In genomic region chr19:46639053-46639452, GRCm38 (mm10) we compare ENCODE assay signal across 15 mouse cellular contexts. TPM values are rescaled to one million over a fixed set of nuclear protein-coding genes. Genes with fewer than 3 reads are reported as not detected.
DNase-seq lines count a peak whose midpoint lies in the region; ATAC-seq and TF ChIP-seq lines count a peak whose summit lies in the region.
"Had no signal": no experiment of that assay in that cellular context is flagged by ENCODE, and none has a peak within 500 bp of the region (broad histone marks: within the 10 kb centered on the region; RNA-seq: fewer than 3 reads in every experiment).

No protein-coding gene starts in this region.

- no peak overlapping the region for H3K4me3 ChIP-seq in heart, embryonic 11.5 days (ENCODE audit: low read depth, low read length)
- H3K4me3 ChIP-seq in layer of hippocampus, adult 2 months, result no peak overlapping the region
- no peak overlapping the region for H3K4me3 ChIP-seq in liver, embryonic 11.5 days (ENCODE audit: low read depth, low read length)
- no peak overlapping the region for H3K4me3 ChIP-seq in midbrain, embryonic 15.5 days
- H3K4me3 ChIP-seq: left cerebral cortex, adult 2 months; midbrain, embryonic 13.5 days had no signal

- H3K36me3 ChIP-seq in heart, embryonic 11.5 days (ENCODE audit: control insufficient read depth, insufficient read depth, low read length), result peaks cover 2% of the 10 kb centered on the region; the same call in 1 of the 2 replicates
- peaks cover 9% of the 10 kb centered on the region for H3K36me3 ChIP-seq in liver, embryonic 11.5 days (ENCODE audit: control insufficient read depth, insufficient read depth, low read length)
- 0 out of 2 replicates have a peak, but pooled peaks cover 3% of the 10 kb centered on the region for H3K36me3 ChIP-seq in midbrain, embryonic 15.5 days (replicated peaks)

- TF ChIP-seq CTCF in layer of hippocampus, adult 2 months (conservative IDR thresholded peaks at IDR 0.05), result no peak

- no peaks in the 10 kb centered on the region for H3K27me3 ChIP-seq in heart, embryonic 11.5 days (ENCODE audit: control insufficient read depth, insufficient read depth, low read length)
- H3K27me3 ChIP-seq in liver, embryonic 11.5 days (replicated peaks; ENCODE audit: control insufficient read depth, insufficient read depth, low read length), result no peaks in the 10 kb centered on the region
- H3K27me3 ChIP-seq in midbrain, embryonic 15.5 days (replicated peaks), result no peaks in the 10 kb centered on the region
- H3K27me3 ChIP-seq: midbrain, embryonic 13.5 days had no signal

- H3K4me2 ChIP-seq in heart, embryonic 11.5 days, result no peak overlapping the region
- H3K4me2 ChIP-seq in liver, embryonic 11.5 days, result no peak overlapping the region; the same call in 1 of the 2 replicates
- no peak overlapping the region for H3K4me2 ChIP-seq in midbrain, embryonic 15.5 days
- H3K4me2 ChIP-seq: midbrain, embryonic 13.5 days had no signal

- H3K4me1 ChIP-seq in heart, embryonic 11.5 days (ENCODE audit: control insufficient read depth, insufficient read depth, low read length), result peaks cover 81% of the 10 kb centered on the region
- H3K4me1 ChIP-seq in liver, embryonic 11.5 days (replicated peaks; ENCODE audit: control insufficient read depth, insufficient read depth, low read length), result peaks cover 66% of the 10 kb centered on the region
- peaks cover 47% of the 10 kb centered on the region for H3K4me1 ChIP-seq in midbrain, embryonic 15.5 days

- ATAC-seq in heart, embryonic 11.5 days (replicated peaks; ENCODE audit: insufficient number of reproducible peaks, low FRiP score, low TSS enrichment), result no peak
- ATAC-seq in liver, embryonic 11.5 days (replicated peaks; ENCODE audit: low FRiP score), result peak; percentile 74
- ATAC-seq in midbrain, embryonic 15.5 days (replicated peaks), result no peak
- ATAC-seq in megakaryocyte-erythroid progenitor cell, adult 5-6 weeks (replicated peaks; ENCODE audit: low FRiP score, low TSS enrichment, poor library complexity, severe bottlenecking), result no peak
- ATAC-seq: midbrain, embryonic 13.5 days had no signal

- intact Hi-C loops in heart, postnatal 25 days (cut with DNase I), result no loop called here

- DNase-seq in heart, postnatal 25 days (ENCODE audit: low spot score), result no peak
- no peak for DNase-seq in layer of hippocampus, adult 2 months (ENCODE audit: low spot score in 2 of 2)
- no peak for DNase-seq in layer of hippocampus, adult 9-10 months (ENCODE audit: low spot score)
- peak; percentile 3 for DNase-seq in heart, postnatal 4 days
- DNase-seq in liver, embryonic 11.5 days (ENCODE audit: low spot score), result no peak
- DNase-seq: cerebellum, adult 9-11 months had no signal

- peak overlapping the region; percentile 22; the same call in 1 of the 2 replicates for H3K27ac ChIP-seq in heart, embryonic 11.5 days (ENCODE audit: low read depth, low read length)
- H3K27ac ChIP-seq in layer of hippocampus, adult 2 months, result peak overlapping the region; percentile 3; the same call in 1 of the 2 replicates
- H3K27ac ChIP-seq in liver, embryonic 11.5 days (ENCODE audit: low read depth, low read length), result peak overlapping the region; percentile 25
- no peak overlapping the region for H3K27ac ChIP-seq in midbrain, embryonic 15.5 days
- H3K27ac ChIP-seq: left cerebral cortex, adult 2 months; midbrain, embryonic 13.5 days had no signal

- H3K9me3 ChIP-seq in heart, embryonic 11.5 days (replicated peaks; ENCODE audit: control insufficient read depth, low read length), result no peaks in the 10 kb centered on the region
- no peaks in the 10 kb centered on the region for H3K9me3 ChIP-seq in liver, embryonic 11.5 days (ENCODE audit: control insufficient read depth, low read length)
- H3K9me3 ChIP-seq in midbrain, embryonic 15.5 days, result no peaks in the 10 kb centered on the region
- H3K9me3 ChIP-seq: midbrain, embryonic 13.5 days had no signal

- H3K9ac ChIP-seq in heart, embryonic 11.5 days (ENCODE audit: low read depth, low read length), result no peak overlapping the region
- peak overlapping the region; percentile 37; the same call in 1 of the 2 replicates for H3K9ac ChIP-seq in liver, embryonic 11.5 days (ENCODE audit: low read depth, low read length)
- no peak overlapping the region for H3K9ac ChIP-seq in midbrain, embryonic 15.5 days
- H3K9ac ChIP-seq: midbrain, embryonic 13.5 days had no signal

RNA-seq across cellular contexts. Expression of gene Cyp17a1, which starts 33.9 kb away (rescaled TPM):
- polyA plus RNA-seq in heart, embryonic 11.5 days (2014; fragmentation: Nextera tagmentation; extraction: Ambion mirVana), result 0.97 and 1.1 TPM in 2 replicates
- total RNA-seq in heart, postnatal 25 days (2021), result not detected
- total RNA-seq in layer of hippocampus, adult 2 months (2021), result not detected
- under 1 TPM in 1 of 2 experiments, not detected in 1; 0.23 TPM for total RNA-seq in heart, postnatal 4 days (2021)
- 0.27 and 0.30 TPM in 2 replicates for polyA plus RNA-seq in liver, embryonic 11.5 days (2014; fragmentation: Nextera tagmentation; extraction: Ambion mirVana)
- polyA plus RNA-seq in midbrain, embryonic 15.5 days (2015; fragmentation: Nextera tagmentation; extraction: Ambion mirVana), result not detected in 2 replicates
- not detected in 2 replicates for total RNA-seq in megakaryocyte-erythroid progenitor cell, adult 5-6 weeks (2014; fragmentation: Nextera tagmentation)
- not detected in 2 replicates for total RNA-seq in megakaryocyte-erythroid progenitor cell, adult 5-6 weeks (2017)
- total RNA-seq: ES-E14; granulocyte monocyte progenitor cell, adult 5-6 weeks; left cerebral cortex, adult 2 months had no signal
- polyA plus RNA-seq: C2C12; forebrain, embryonic 11.5 days; midbrain, embryonic 13.5 days had no signal

RNA-seq across cellular contexts. Expression of gene Wbp1l, which starts 40.2 kb away (rescaled TPM):
- 41.5 and 45.9 TPM in 2 replicates for polyA plus RNA-seq in heart, embryonic 11.5 days (2014; fragmentation: Nextera tagmentation; extraction: Ambion mirVana)
- 10 to 100 TPM; 48.5 to 54.4 TPM for total RNA-seq in heart, postnatal 25 days (2021)
- 10 to 100 TPM; 33.5 to 38.0 TPM for total RNA-seq in layer of hippocampus, adult 2 months (2021)
- total RNA-seq in heart, postnatal 4 days (2021), result 10 to 100 TPM; 60.5 to 61.2 TPM
- polyA plus RNA-seq in liver, embryonic 11.5 days (2014; fragmentation: Nextera tagmentation; extraction: Ambion mirVana), result 36.6 and 40.7 TPM in 2 replicates
- 41.1 and 42.6 TPM in 2 replicates for polyA plus RNA-seq in midbrain, embryonic 15.5 days (2015; fragmentation: Nextera tagmentation; extraction: Ambion mirVana)
- total RNA-seq in megakaryocyte-erythroid progenitor cell, adult 5-6 weeks (2014; fragmentation: Nextera tagmentation), result 16.1 and 24.1 TPM in 2 replicates
- 17.9 and 20.8 TPM in 2 replicates for total RNA-seq in megakaryocyte-erythroid progenitor cell, adult 5-6 weeks (2017)

RNA-seq across cellular contexts. Expression of gene Borcs7, which starts 50.7 kb away (rescaled TPM):
- 14.7 and 16.5 TPM in 2 replicates for polyA plus RNA-seq in heart, embryonic 11.5 days (2014; fragmentation: Nextera tagmentation; extraction: Ambion mirVana)
- total RNA-seq in heart, postnatal 25 days (2021), result 1 to 10 TPM; 7.8 to 8.8 TPM
- 10 to 100 TPM; 22.8 TPM for total RNA-seq in layer of hippocampus, adult 2 months (2021)
- total RNA-seq in heart, postnatal 4 days (2021), result 10 to 100 TPM; 11.7 to 12.8 TPM
- 9.9 and 13.8 TPM in 2 replicates for polyA plus RNA-seq in liver, embryonic 11.5 days (2014; fragmentation: Nextera tagmentation; extraction: Ambion mirVana)
- 22.4 and 24.1 TPM in 2 replicates for polyA plus RNA-seq in midbrain, embryonic 15.5 days (2015; fragmentation: Nextera tagmentation; extraction: Ambion mirVana)
- total RNA-seq in megakaryocyte-erythroid progenitor cell, adult 5-6 weeks (2014; fragmentation: Nextera tagmentation), result 11.3 TPM in 2 replicates
- total RNA-seq in megakaryocyte-erythroid progenitor cell, adult 5-6 weeks (2017), result 3.5 and 4.3 TPM in 2 replicates
